Mouse (Mus musculus) ES-Bruce4 (cell line): ENCODE results near the gene Sfi1.
"Not testable (repeated sequence)": the region's sequence is repeated elsewhere in the genome, so short reads cannot be mapped to it uniquely, and the experiment has no call there.

ENCODE experiments used
- CTCF ChIP-seq: IDR thresholded peaks from one replicate; pipeline ENCODE4 v1.8.1; 2011; ENCODE audit warnings: low read depth, low read length
- POLR2A ChIP-seq: IDR thresholded peaks from one replicate; pipeline ENCODE4 v1.8.1; 2011; ENCODE audit warnings: low read length; ENCODE audit not compliant: insufficient read depth

GRCm38 (mm10) chr11:3178968-3179725, 14.1 kb downstream of the Sfi1 start:
- TF ChIP-seq CTCF, POLR2A: not testable (repeated sequence)
